Mouse (Mus musculus) kidney, adult 2 months (tissue): ENCODE measurements around the gene Draxin. TPM values are rescaled to one million over a fixed set of nuclear protein-coding genes. Genes with fewer than 3 reads are reported as not detected.
A peak's percentile ranks its signal among the peaks of the same experiment; 100 is the strongest.

Source experiments
- DNase-seq: peaks from one replicate; pipeline ENCODE4 v3.0.0; 2021
- H3K27ac ChIP-seq: fragments of 200-500 bp; 2 replicates; pipeline ENCODE4 v1.5.1; 2012; ENCODE audit warnings: low read depth, low read length, control low read depth, inconsistent platforms; ENCODE audit not compliant: insufficient read depth
- H3K27me3 ChIP-seq: fragments of 200-500 bp; replicated peaks from 2 replicates; pipeline ENCODE4 v1.6.1; 2012; ENCODE audit warnings: mild to moderate bottlenecking, moderate library complexity, low read length, inconsistent platforms; ENCODE audit not compliant: control insufficient read depth, insufficient read depth
- H3K36me3 ChIP-seq: fragments of 200-500 bp; 2 replicates; pipeline ENCODE4 v1.6.1; 2012; ENCODE audit warnings: mild to moderate bottlenecking, moderate library complexity, low read length, inconsistent platforms; ENCODE audit not compliant: control insufficient read depth, insufficient read depth
- H3K4me1 ChIP-seq: fragments of 200-500 bp; 2 replicates; pipeline ENCODE4 v1.6.1; 2011; ENCODE audit warnings: low read length; ENCODE audit not compliant: control insufficient read depth, insufficient read depth
- H3K4me3 ChIP-seq: fragments of 200-500 bp; 2 replicates; pipeline ENCODE4 v1.5.1; 2011; ENCODE audit warnings: mild to moderate bottlenecking, low read depth, low read length, control low read depth; ENCODE audit not compliant: insufficient read depth
- CTCF ChIP-seq: fragments of 200-500 bp; conservative IDR thresholded peaks from 2 replicates; pipeline ENCODE4 v1.5.1; 2011; ENCODE audit warnings: low read depth, mild to moderate bottlenecking, control low read depth, low read length, moderate library complexity, mixed read lengths; ENCODE audit not compliant: insufficient read depth, insufficient read length
- POLR2A ChIP-seq: fragments of 200-500 bp; IDR thresholded peaks from one replicate; pipeline ENCODE4 v1.6.1; 2011; ENCODE audit warnings: low read depth, low read length, control low read depth
- WGBS: fragments of 180-500 bp; shearing (Covaris S2); methylation state at CpG from one replicate; pipeline ENCODE4 v1.1.7; 2018; 5-methylcytosine and 5-hydroxymethylcytosine counted together
- polyA plus RNA-seq: library from polyadenylated mRNA; depleted of rRNA; stranded (reverse); fragments of >200 nt; gene quantifications from 2 replicates; pipeline ENCODE4 v1.2.3, GENCODE M21; 2012

Draxin gene
- polyA plus RNA-seq, 1 experiment = 0.11 TPM

GRCm38 (mm10) chr4:148116657-148117056 lies 13.8 kb downstream of the Draxin start:
- DNase-seq = no peak
- no peaks in the 10 kb centered on the region for H3K36me3 ChIP-seq
- 79% methylated on average over 4 of the region's 4 CpGs for WGBS
- H3K27ac ChIP-seq = no peak overlapping the region
- TF ChIP-seq POLR2A (no peak), CTCF (0 out of 2 replicates have a peak, but pooled peaks have one; percentile 20)
- H3K4me3 ChIP-seq = no peak overlapping the region
- no peaks in the 10 kb centered on the region for H3K27me3 ChIP-seq
- no peaks in the 10 kb centered on the region for H3K4me1 ChIP-seq

GRCm38 (mm10) chr4:148115467-148115866 lies 15.0 kb downstream of the Draxin start:
- H3K4me3 ChIP-seq = no peak overlapping the region
- DNase-seq = peak; percentile 62
- WGBS = 2% methylated on average over 15 of the region's 15 CpGs

DNA sequence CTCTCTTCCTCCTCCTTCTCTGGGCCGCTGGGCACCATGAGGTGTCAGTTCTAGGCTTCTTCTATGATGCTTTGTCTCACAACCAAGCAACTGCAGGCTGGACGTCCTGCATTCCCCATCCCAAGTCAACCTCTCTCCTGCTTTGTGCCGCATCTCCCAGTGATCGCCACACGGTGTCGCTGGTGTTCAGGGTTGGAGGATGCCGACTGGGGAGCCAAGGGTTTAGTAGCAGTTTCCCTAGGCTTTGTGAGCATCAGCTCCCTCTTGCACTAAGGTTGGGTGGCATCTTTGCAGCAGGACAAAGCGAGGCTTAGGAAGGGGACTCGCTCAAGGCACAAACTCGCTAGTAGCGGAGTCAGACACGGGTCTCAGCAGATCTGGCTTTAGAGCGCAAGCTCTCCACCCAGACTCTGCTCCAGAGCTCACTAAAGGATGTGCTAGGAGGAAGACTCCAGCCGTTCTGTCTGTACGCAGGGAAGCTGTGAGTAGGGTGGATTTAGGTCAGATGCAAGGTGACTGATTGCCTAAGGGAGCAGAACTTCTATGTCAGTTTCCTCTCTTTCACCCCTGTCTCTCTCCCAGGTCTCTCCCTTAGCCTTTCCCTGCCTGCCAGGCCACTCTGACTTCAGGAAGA lies 15.6 kb downstream of the Draxin start:
- WGBS = 5% methylated on average over 15 of the region's 15 CpGs
- Histone ChIP-seq H3K4me1 (no peaks in the 10 kb centered on the region), H3K27me3 (no peaks in the 10 kb centered on the region), H3K4me3 (no peak overlapping the region), H3K27ac (no peak overlapping the region), H3K36me3 (no peaks in the 10 kb centered on the region)
- no peak for TF ChIP-seq POLR2A
- TF ChIP-seq CTCF = peak; percentile 100
- peak; percentile 85 for DNase-seq

More at GRCm38 (mm10) chr4:148115467-148115866, 15.0 kb downstream of the Draxin start:
- no peaks in the 10 kb centered on the region for H3K36me3 ChIP-seq
- no peaks in the 10 kb centered on the region for H3K4me1 ChIP-seq
- TF ChIP-seq POLR2A (no peak), CTCF (peak; percentile 45)
- no peak overlapping the region for H3K27ac ChIP-seq
- no peaks in the 10 kb centered on the region for H3K27me3 ChIP-seq

- Histone ChIP-seq H3K4me3 (no peak overlapping the region), H3K27me3 (no peaks in the 10 kb centered on the region), H3K36me3 (no peaks in the 10 kb centered on the region), H3K27ac (no peak overlapping the region), H3K4me1 (no peaks in the 10 kb centered on the region)
- no peak for DNase-seq
- TF ChIP-seq CTCF (no peak), POLR2A (no peak)
- 84% methylated on average over 12 of the region's 12 CpGs for WGBS
Observed at GRCm38 (mm10) chr4:148112519-148112918, 18.0 kb downstream of the Draxin start.

DNA sequence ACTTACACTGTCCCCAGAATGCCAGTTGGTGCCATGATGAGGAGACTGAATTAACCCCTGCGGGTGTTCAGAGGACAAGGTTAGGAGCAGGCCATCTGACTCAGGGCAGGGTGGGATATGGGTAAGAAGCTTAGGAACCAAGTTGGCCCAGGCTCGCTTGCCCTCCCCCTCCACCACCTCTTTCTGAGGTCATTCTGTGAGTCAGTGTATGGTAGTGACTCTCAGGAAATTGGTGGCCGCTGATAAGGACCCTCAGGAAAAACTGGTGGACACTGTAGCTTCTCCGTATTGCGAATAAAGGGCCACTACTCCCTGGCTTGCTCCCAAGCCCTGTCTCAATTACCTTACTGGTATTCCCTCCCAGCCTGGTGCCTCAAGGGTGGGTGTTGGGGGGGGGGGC lies 21.3 kb downstream of the Draxin start:
- no peak for TF ChIP-seq POLR2A
- WGBS = 72% methylated on average over 5 of the region's 5 CpGs
- no peak overlapping the region for H3K27ac ChIP-seq
- no peaks in the 10 kb centered on the region for H3K4me1 ChIP-seq
- no peak for DNase-seq
- no peaks in the 10 kb centered on the region for H3K27me3 ChIP-seq
- no peak overlapping the region for H3K4me3 ChIP-seq
- no peaks in the 10 kb centered on the region for H3K36me3 ChIP-seq

DNA sequence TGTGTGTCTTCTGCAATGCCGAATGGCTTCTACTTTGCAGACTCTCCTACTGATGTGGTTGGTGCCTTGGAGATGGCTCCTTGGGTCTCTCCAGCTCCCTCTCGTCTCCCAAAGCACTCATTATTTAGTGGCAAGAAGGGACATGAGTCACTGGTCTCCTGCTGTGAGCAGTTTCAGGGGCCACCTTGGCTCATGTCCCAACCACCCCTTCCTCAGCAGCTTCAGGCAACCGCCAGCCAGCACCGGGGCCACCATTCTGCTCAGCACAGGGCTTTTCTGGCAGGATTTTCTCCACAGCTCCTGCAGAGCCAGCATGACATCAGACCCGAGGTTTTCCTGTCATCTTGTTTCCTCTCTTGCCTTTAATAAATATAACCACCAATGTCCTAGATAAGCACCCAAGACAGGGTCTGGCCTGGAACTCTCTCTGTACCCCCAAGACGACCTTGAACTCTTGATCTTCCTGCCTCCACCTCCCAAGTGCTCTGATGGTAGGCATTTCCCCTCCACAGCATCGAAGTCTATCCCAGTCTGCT lies 21.9 kb downstream of the Draxin start:
- peak; percentile 6 for DNase-seq
- Histone ChIP-seq H3K27me3 (no peaks in the 10 kb centered on the region), H3K36me3 (no peaks in the 10 kb centered on the region), H3K4me3 (no peak overlapping the region), H3K4me1 (no peaks in the 10 kb centered on the region), H3K27ac (no peak overlapping the region)
- no peak for TF ChIP-seq POLR2A
- TF ChIP-seq CTCF = no peak
- 50% methylated on average over 7 of the region's 7 CpGs for WGBS

DNA sequence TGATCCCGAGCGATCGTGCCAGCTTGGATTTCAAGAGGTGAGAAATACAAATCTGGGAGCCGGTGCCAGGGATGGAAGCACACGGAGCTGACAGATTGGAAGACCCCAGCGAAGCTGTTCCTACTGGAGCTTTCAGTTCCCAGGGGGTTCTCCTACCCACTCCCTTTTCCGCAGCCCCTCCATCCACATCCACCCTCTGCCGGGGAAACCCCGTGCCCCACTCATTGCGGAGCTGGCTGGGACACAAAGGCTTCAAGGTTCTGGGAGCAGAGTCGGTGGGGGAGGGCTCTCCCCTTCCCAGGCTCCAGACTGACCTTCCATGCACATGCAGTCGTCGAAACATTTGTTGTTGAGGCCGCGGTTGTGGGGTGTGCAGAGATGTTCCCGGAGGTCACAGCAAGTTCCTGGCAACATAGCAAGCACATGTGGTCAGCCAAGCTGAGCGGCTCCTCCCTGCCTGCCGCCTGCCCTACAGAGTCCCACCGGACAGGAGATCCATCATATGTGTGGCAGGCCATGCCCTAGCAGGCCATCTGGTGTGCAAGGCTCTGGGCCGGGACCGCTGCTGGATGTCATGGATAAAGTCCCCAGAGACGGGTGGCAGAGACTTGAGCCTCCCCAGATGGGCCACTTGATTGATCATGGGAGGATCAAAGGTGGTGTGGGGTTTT lies 22.7 kb downstream of the Draxin start:
- Histone ChIP-seq H3K27me3 (no peaks in the 10 kb centered on the region), H3K4me1 (no peaks in the 10 kb centered on the region), H3K4me3 (no peak overlapping the region), H3K36me3 (no peaks in the 10 kb centered on the region), H3K27ac (no peak overlapping the region)
- 13% methylated on average over 22 of the region's 22 CpGs for WGBS
- TF ChIP-seq POLR2A = no peak
- DNase-seq = peak; percentile 24
